Mouse (Mus musculus): ENCODE results near the gene Pik3ca. TPM values are rescaled to one million over a fixed set of nuclear protein-coding genes. Genes with fewer than 3 reads are reported as not detected.

The Pik3ca gene
- total RNA-seq, 1 experiment from 2014 or later = 49.5 TPM

DNA sequence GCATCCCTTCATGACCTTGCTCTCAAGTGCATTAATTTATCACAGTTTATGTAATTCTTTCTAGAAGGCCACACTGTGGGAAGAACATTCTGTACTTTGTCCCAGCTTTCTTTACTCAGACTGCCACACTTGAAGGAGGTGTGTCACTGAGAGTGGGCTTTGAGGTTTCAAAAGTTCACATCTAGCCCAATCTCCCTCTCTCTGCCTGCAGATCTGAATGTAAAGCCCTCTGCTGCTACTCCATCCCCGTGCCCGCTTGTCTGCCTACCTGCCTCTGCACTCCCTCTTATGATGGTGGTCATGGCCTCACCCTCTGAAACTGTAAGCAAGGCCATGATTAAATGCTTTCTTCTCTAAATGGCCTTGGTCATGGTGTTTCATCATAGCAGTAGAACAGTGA is 102.9 kb downstream of the Pik3ca start:
- no peak for DNase-seq

- DNase-seq = no peak
Measured at GRCm38 (mm10) chr3:32505841-32506240, 108.4 kb downstream of the Pik3ca start.

- no peak for DNase-seq
Measured at GRCm38 (mm10) chr3:32506366-32507225, 109.1 kb downstream of the Pik3ca start.

DNA sequence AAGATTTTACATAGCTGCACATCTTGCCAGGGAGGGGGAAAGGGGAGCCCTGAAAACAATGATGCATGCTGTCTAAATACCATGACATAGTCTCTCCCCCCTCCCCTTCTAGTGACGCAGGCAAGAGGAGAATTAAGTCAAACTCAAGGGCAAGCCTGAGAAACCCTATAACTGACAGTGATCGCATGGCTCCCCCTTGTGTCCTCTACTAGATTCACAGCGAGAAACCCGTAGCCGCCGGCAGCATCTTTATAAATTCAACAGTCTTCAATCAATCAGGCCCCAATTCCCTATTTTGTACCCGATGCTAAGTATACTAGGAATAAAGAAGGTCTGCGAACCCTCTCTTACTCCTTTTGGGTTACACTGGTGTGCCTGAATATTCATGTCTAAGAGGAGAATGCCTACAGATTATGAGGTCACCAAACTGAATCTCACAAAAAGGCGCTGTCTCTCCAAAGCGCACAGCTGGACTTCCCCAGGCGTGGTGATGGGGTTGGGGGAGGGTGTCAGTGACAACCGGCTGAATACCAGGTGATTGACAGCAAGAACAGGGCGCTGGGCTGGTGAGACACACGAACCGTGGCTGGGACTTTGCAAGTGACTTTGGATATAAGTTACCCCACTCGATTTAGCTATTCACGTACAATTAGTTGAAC is 111.3 kb downstream of the Pik3ca start:
- DNase-seq = peak; percentile 82

DNA sequence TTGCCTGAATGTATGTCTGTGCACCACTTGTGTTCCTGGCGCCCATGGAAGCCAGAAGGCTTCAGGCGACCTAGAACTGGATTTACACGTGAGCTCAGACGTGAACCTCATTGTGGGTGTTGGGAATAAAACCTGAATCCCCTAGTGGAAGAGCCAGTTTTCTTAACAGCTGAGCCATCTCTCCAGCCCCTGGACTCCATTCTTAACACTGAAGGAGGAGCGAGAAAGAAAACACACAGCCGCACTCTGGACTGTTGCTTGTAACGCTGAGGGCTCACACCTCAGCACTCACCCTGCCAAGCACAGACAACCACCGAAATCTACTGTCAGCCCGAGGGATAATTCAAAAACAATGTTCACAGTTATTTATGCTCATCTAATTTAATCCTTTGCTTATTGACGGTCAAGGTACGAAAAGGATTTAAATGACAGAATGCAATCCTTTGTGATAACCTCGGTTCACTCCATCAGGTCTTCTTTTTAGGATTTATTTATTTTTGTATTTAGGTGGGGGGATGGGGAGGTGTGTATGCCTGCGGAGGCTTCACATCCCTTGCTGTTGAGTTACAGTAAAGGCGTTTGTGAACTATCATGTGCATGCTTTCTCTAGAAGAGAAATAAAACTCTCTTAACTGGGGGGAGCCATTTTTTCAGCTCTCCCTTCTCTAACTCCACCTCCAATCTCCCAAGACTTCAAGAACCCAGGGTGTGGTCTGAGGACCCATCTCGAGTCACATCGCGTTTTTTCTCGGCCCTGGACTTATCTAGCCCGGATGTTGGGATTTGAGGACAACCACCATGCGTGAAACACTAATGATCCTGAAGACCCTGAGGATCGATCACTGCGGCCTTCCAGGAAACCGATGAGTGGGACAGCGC is 112.3 kb downstream of the Pik3ca start, which contains the start of gene Zfp639:
Gene Zfp639, plus strand, starts transcription at position 764 of the 879 bp plus-strand sequence.
- DNase-seq = no peak

GRCm38 (mm10) chr3:32510375-32511190 is 113.1 kb downstream of the Pik3ca start:
- peak; percentile 99 for DNase-seq

DNA sequence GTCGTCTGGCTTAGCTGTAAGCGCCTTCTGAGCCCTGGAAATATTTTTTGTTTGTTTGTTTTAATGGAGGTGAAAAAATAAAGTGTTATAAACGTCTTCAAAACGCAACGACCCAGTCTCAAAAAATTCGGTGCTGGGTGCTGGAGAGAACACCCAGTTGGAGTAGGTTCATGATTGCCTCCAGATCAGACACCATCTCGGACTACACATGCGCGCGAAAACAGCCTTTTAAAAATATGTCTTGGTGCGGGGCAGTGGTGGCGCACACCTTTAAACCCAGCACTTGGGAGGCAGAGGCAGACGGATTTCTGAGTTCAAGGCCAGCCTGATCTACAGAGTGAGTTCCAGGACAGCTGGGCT is 113.7 kb downstream of the Pik3ca start:
- no peak for DNase-seq

DNA sequence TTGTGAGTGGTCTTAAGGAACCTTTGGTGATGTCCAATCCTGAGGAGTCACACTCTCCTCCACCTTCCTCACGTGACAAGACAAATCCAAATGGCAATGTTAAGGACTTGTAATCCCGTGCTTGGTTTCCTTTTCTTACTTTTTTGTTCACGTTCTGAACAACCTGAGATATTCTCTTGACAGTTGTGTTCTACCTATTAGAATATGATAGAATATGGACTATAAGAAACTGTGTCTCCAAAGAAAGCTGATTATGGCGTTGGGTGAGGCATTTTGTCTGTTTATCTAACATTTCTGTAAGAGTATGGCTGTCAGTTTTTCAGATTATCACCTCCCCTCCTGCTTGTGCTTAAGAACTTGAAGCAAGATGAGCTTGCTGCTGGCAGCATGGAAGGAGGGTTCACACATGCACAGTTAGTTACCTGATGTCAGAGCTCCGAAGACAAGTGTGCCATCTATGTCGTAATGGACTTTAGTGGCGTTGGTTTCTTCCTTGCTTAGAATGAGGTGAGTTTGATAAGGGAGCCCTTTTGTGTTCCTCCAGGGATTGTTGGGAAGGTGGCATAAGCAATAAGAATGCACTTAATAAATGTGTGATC is 115.3 kb downstream of the Pik3ca start:
- DNase-seq = no peak

DNA sequence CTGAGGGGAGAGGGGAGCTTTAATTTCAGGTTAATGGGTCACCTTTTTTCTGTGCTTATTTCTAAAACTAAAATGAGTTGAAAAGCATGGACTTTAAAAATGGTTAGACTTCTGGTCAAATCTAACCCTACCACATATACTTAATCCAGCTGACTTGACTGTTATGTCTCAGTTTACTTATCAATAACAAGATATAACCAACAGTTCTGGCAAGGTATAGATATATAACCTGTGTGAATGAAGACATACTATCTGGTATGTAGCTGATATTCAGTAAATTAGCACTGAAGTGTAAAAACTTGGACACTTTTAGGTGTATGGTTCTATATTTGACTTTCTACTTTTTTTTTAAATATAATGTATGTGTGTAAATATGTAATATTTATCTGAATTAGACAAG is 116.1 kb downstream of the Pik3ca start:
- no peak for DNase-seq

Other genes starting within 250 kb of the Pik3ca start
- gene Zmat3, start 31.7 kb upstream of the Pik3ca start, total RNA-seq (2021) = 15.9 and 16.7 TPM in 2 replicates
- 0.26 and 0.90 TPM in 2 replicates for gene Kcnmb3, start 94.6 kb downstream of the Pik3ca start, total RNA-seq (2021)
- gene Zfp639, start 112.6 kb downstream of the Pik3ca start, total RNA-seq (2021) = 37.0 and 38.9 TPM in 2 replicates
- 73.9 and 92.5 TPM in 2 replicates for gene Mfn1, start 131.8 kb downstream of the Pik3ca start, total RNA-seq (2021)
- 43.7 and 44.4 TPM in 2 replicates for gene Gnb4, start 218.9 kb downstream of the Pik3ca start, total RNA-seq (2021)